In the genomic region with DNA sequence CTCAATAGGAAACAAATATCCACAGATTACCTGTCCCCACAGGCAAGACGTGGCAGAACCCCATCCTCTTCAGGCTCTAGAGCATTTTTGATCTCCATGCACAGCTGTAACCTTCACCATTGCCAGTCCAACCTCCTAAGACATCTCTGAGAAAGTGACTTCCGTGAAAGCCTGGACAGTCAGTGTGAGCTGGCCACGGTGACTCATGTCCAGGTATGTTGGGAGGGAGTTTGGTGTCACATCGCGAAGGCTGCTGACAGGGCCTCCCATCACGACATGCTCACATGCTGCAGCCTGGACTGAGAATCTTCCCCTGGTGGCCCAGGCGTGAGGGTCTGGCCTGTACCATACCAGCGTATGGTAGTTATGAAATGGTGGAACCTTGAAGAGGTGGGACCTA, we compare ENCODE assay signal across 24 mouse cellular contexts.
"Had no signal": no experiment of that assay in that cellular context is flagged by ENCODE, and none has a peak within 500 bp of the region (broad histone marks: within the 10 kb centered on the region; RNA-seq: fewer than 3 reads in every experiment).

No protein-coding gene starts in this region.

- H3K9me3 ChIP-seq: embryonic facial prominence, embryonic 10.5 days; embryonic facial prominence, embryonic 12.5 days; embryonic facial prominence, embryonic 13.5 days; embryonic facial prominence, embryonic 15.5 days; forebrain, embryonic 10.5 days; forebrain, embryonic 12.5 days; forebrain, embryonic 13.5 days; forebrain, embryonic 15.5 days had no signal

- H3K4me3 ChIP-seq: embryonic facial prominence, embryonic 10.5 days; embryonic facial prominence, embryonic 12.5 days; embryonic facial prominence, embryonic 13.5 days; embryonic facial prominence, embryonic 15.5 days; erythroblast, embryonic 14.5 days; forebrain, embryonic 10.5 days; forebrain, embryonic 12.5 days; forebrain, embryonic 13.5 days; forebrain, embryonic 15.5 days; gastrocnemius, adult 2 months had no signal

- H3K9ac ChIP-seq: embryonic facial prominence, embryonic 12.5 days; embryonic facial prominence, embryonic 13.5 days; embryonic facial prominence, embryonic 15.5 days; forebrain, embryonic 12.5 days; forebrain, embryonic 13.5 days; forebrain, embryonic 15.5 days; forebrain, postnatal 0 days had no signal

- H3K27ac ChIP-seq: embryonic facial prominence, embryonic 10.5 days; embryonic facial prominence, embryonic 12.5 days; embryonic facial prominence, embryonic 13.5 days; embryonic facial prominence, embryonic 15.5 days; forebrain, embryonic 10.5 days; forebrain, embryonic 12.5 days; forebrain, embryonic 13.5 days; forebrain, embryonic 15.5 days; gastrocnemius, adult 2 months had no signal

- H3K36me3 ChIP-seq: embryonic facial prominence, embryonic 10.5 days; embryonic facial prominence, embryonic 12.5 days; embryonic facial prominence, embryonic 13.5 days; embryonic facial prominence, embryonic 15.5 days; forebrain, embryonic 10.5 days; forebrain, embryonic 12.5 days; forebrain, embryonic 15.5 days had no signal

- H3K27me3 ChIP-seq: embryonic facial prominence, embryonic 15.5 days; forebrain, embryonic 12.5 days; forebrain, embryonic 13.5 days; forebrain, embryonic 15.5 days had no signal

- H3K4me1 ChIP-seq: forebrain, embryonic 12.5 days had no signal

- DNase-seq: cerebellum, adult 2 months; cerebellum, adult 8-10 months; cerebellum, adult 9-10 months; cerebellum, adult 9-11 months; cerebellum, postnatal 10 days; cerebellum, postnatal 14 days; cerebellum, postnatal 25 days; cerebellum, postnatal 36 days; embryo, embryonic 11 days; forebrain, postnatal 0 days; gastrocnemius, adult 2 months; gastrocnemius, postnatal 10 days; gastrocnemius, postnatal 14 days; gastrocnemius, postnatal 25 days; gastrocnemius, postnatal 36 days had no signal
